Mouse (Mus musculus): ENCODE results near the gene Zfp663. TPM values are rescaled to one million over a fixed set of nuclear protein-coding genes. Genes with fewer than 3 reads are reported as not detected.

Zfp663 gene
- total RNA-seq, 1 experiment from 2014 or later: not detected

DNA sequence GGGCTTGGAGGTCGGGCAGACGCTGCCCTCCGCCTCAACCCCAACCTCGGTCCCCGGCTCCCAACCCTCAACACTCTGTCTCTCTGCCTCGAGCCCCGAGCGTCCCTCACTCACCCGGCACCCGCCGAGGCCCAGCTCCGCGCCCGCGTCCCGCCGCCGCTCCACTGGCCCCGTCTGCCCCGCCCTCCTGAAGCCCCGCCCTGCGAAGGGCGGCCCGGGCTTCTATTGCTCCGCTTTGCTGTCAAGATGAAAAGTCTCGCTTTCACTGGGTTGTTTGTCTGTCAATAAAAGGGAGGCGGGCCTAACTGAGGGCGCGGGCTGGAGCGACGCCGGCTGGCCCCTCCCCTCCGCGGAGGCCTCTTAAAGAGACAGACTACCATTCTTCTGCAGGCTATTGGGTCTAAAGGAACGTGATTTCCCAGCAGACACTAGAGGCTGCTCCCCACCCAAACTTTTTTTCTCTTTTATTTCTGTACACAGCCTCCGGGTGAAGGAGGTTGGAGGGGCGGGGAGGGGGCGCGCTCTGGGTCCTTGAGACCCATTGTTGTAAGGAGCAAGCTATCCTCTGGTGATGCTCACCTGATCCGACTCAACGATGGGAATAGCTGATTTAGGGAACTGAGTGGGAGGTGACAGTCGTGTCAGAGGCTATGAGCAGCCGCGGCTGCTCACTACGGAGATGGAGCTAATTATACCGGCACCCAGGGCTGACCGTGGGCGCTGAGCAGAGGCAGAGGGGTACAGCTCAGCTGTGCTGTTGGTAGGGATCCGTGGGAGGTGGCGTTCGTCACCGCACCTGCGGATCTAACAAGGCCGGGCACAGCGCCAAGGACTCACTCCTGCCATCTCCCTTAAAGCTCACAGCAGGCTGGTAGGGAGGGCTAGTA, 42.0 kb downstream of the Zfp663 start, which contains the start of gene Elmo2:
Gene Elmo2, minus strand, starts transcription at position 176 of the 887 bp plus-strand sequence.
- peak; percentile 91 to 94 for ATAC-seq (replicated peaks in 1 of 2; ENCODE audit: insufficient read depth in 1 of 2, low FRiP score in 2 of 2, low TSS enrichment in 1 of 2, low read depth in 1 of 2, poor library complexity in 2 of 2, severe bottlenecking in 2 of 2)

DNA sequence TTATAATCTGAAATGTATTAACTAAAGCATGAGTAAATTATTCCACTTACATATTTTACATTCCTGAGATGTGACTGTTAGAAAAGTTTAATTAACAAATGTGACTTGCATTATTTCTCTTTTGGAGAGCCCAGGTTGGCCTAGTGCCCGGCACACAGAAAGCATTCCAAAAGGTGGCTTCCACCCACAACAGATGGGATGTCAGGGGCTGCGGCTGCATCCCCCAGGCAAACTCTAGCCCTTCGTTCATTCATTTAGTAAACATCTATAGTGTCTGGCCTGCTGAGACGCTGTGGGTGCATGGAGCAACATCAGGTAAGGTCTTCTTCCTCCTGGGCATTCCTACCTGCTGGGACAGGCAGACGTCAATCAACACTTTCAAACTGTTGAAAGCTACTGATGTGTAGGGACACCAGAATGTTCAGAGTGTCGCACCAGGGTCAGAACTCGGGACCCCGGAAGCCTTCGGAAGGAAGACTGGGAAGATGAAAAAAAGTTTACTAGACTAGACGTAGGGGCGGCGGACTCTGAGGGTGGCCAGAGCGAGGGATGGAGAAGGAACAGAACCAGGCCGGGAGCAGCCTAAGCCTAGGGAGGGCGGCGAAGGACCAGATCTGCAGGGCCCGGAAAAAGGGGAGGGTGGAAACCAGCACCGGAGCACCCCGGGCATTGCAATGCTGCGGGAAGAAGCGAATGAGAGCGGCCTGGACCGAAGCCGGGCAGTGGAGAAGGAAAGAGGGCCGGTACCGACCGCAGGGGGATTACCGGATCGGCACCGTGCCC, 42.8 kb downstream of the Zfp663 start:
- no peak for ATAC-seq (replicated peaks in 1 of 2; ENCODE audit: insufficient read depth in 1 of 2, low FRiP score in 2 of 2, low TSS enrichment in 1 of 2, low read depth in 1 of 2, poor library complexity in 2 of 2, severe bottlenecking in 2 of 2)

DNA sequence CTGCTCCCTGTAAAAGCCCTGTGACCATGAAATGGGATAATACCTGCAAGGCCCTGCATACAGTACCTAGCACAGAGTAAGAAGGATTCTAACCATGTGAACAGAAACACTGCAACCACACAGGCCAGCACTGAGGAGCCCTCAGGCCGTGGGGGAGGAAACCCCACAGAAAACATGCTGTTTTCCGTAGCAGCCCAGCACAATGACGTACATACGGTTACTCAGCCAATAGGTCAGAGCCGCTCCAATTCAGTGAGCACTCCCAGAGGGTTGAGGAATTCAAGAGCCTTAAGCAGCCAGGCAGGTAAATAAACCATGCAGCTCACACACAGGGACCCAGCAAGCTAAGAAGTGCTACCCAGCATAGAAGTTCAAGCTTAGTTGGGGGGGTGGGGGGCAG, 44.6 kb downstream of the Zfp663 start:
- ATAC-seq (replicated peaks in 1 of 2; ENCODE audit: insufficient read depth in 1 of 2, low FRiP score in 2 of 2, low TSS enrichment in 1 of 2, low read depth in 1 of 2, poor library complexity in 2 of 2, severe bottlenecking in 2 of 2): no peak

DNA sequence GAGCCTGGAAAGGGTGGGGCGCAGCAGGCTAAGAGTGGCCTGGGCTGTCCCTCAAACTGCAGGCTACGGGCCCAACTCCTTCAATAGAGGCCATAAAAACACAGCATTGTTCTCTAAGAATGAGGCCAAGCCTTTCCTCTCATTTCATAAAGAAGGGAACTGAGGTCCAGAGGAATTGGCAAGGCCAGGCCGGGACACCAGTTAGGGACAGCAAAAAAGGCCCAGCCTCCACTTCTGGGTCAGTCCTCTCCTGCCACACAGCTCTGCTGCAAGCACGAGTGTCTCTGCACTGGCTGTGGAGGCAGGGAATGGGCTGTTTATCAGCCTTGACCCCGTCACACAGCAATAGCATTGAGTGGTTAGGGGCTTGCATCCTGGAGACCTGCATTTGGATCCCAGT, 45.0 kb downstream of the Zfp663 start:
- ATAC-seq (replicated peaks in 1 of 2; ENCODE audit: insufficient read depth in 1 of 2, low FRiP score in 2 of 2, low TSS enrichment in 1 of 2, low read depth in 1 of 2, poor library complexity in 2 of 2, severe bottlenecking in 2 of 2): no peak

- no peak for ATAC-seq (replicated peaks in 1 of 2; ENCODE audit: insufficient read depth in 1 of 2, low FRiP score in 2 of 2, low TSS enrichment in 1 of 2, low read depth in 1 of 2, poor library complexity in 2 of 2, severe bottlenecking in 2 of 2)
These were observed 46.4 kb downstream of the Zfp663 start for GRCm38 (mm10) chr2:165321981-165322735.

GRCm38 (mm10) chr2:165321381-165321888, 47.1 kb downstream of the Zfp663 start:
- peak; percentile 9 to 39; a peak in 1 of 4 replicates for ATAC-seq (replicated peaks in 1 of 2; ENCODE audit: insufficient read depth in 1 of 2, low FRiP score in 2 of 2, low TSS enrichment in 1 of 2, low read depth in 1 of 2, poor library complexity in 2 of 2, severe bottlenecking in 2 of 2)

DNA sequence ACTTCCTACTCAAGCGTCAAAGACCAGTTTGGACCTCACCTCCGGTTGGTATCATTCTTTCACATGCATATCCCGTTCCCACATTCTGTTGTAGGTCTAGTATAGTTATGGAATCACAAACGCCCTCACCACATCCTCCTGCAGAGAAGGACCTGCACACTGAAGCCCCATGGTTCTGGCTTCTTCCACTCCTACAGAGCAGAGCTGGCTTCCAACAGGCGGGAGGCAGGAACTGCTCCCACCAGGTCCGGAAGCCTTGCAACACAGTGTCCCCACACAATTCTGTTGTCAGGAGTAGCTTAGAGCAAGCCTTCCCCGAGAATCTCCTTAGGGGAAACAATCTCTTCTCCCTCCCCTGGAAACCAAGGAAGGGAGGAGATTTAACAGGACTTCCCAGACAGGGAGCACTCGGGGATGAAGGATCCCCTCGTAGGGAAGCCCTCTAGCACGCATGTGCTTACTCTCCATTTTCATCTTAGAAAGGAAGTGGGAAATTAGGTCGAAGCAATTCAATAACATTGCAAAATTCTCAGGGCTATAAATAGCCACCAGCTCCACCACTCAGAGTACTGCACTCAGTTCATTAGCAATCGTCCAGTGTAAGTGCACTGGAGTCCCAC, 47.9 kb downstream of the Zfp663 start:
- peak; percentile 29 to 54; a peak in 3 of 4 replicates for ATAC-seq (replicated peaks in 1 of 2; ENCODE audit: insufficient read depth in 1 of 2, low FRiP score in 2 of 2, low TSS enrichment in 1 of 2, low read depth in 1 of 2, poor library complexity in 2 of 2, severe bottlenecking in 2 of 2)

- ATAC-seq (replicated peaks in 1 of 2; ENCODE audit: insufficient read depth in 1 of 2, low FRiP score in 2 of 2, low TSS enrichment in 1 of 2, low read depth in 1 of 2, poor library complexity in 2 of 2, severe bottlenecking in 2 of 2): no peak
These were observed 49.0 kb downstream of the Zfp663 start for GRCm38 (mm10) chr2:165319503-165319902.

- no peak for ATAC-seq (replicated peaks in 1 of 2; ENCODE audit: insufficient read depth in 1 of 2, low FRiP score in 2 of 2, low TSS enrichment in 1 of 2, low read depth in 1 of 2, poor library complexity in 2 of 2, severe bottlenecking in 2 of 2)
These were observed 49.6 kb downstream of the Zfp663 start for GRCm38 (mm10) chr2:165318941-165319340.

DNA sequence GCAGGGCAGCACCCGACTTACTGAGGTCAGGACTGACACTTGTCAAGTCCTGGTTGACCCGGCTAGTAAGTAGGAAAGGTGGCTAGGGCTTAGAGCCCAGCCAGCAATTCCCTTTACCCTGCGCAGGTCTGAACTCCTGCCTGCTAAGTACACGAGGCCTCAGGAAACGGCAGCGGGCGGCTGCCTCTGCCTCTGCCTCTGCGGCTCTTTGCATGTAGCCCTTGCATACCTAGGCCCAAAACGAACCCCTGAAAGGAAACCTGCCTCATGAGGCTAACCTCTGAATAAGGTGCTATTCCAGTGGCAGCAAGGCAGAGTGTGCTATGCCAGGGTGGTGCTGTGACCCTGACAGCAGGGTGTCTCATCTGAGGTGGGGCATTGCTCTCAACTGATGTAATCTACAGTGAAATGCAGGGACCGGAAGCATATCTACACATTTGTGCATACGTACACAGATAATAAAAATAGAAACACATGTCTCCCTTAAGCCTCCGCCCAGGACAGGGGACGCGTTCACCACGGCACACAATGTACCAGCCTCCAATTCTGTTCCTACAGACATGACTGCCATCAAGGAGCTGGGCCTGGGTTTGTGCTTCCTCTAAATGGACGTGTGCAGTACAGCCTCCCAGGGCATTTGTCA, 50.8 kb downstream of the Zfp663 start:
- no peak for ATAC-seq (replicated peaks in 1 of 2; ENCODE audit: insufficient read depth in 1 of 2, low FRiP score in 2 of 2, low TSS enrichment in 1 of 2, low read depth in 1 of 2, poor library complexity in 2 of 2, severe bottlenecking in 2 of 2)

DNA sequence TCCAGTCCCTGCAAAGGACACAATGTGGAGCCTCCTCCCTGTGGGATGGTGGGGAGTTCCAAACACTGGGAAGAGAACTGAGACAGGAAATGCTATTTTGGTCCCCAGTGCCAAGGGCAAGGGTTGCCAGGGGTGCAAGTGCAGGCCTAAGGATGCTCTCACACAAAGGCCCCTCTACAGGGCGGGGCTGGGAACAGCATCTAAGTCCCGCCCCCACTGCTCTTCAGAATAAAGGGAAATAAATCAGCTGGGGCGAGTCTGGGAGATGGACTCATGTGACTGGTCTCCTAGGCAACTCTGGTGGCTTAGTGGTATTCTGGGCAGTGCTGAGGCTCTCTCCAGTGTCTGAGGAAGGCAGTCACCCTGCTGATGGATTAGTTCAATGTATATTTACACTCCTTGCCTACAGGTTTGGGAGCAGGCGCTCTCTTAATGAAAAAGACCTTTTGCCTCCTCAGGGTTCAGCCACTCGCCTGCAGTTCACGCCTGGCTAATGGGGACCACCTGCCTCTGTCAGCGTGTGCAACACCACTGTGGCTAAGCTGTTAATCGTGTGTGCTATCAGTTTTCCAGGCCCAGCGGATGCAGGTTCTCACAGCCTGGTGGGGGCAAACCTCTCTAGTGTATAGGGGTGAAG, 51.6 kb downstream of the Zfp663 start:
- peak; percentile 20 to 26; a peak in 1 of 4 replicates for ATAC-seq (replicated peaks in 1 of 2; ENCODE audit: insufficient read depth in 1 of 2, low FRiP score in 2 of 2, low TSS enrichment in 1 of 2, low read depth in 1 of 2, poor library complexity in 2 of 2, severe bottlenecking in 2 of 2)

DNA sequence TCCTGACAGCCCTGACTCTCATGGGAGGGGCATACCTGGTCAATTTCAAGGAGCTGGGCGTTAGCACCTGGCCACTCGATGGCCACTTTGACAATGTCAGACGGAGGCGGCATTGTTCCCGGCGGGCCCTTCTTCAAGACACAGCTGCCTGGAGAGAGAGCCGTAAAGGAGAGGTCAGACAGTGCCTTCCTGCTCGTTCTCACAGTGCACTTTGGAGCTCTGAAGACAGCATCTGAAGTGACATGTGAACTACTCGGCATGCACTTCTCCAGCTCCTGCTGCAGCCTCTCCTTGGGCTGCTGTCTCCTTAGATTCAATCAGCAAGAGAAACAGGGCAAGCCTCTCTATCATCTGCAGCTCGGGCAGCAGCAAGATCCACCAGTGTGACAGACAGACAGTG, 52.3 kb downstream of the Zfp663 start:
- no peak for ATAC-seq (replicated peaks in 1 of 2; ENCODE audit: insufficient read depth in 1 of 2, low FRiP score in 2 of 2, low TSS enrichment in 1 of 2, low read depth in 1 of 2, poor library complexity in 2 of 2, severe bottlenecking in 2 of 2)

DNA sequence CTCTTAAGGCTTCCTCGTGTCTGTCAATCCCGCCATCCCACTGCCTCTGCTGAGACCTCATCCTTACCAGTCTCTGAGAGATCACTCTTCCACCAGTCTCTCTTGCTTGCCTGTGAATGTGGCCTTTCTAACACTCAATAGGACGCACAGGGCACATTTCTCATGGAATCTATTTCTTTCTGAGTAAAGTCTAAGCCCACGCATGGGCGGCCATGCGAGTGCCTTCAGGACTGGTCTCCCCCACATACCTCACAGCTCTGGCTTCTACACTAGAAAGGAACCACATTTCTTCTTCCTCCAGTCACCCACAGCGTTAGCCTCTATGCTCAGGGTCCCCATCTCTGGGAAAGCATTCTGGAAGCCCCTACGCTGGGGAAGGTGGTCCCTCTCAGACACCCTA, 54.3 kb downstream of the Zfp663 start:
- no peak for ATAC-seq (replicated peaks in 1 of 2; ENCODE audit: insufficient read depth in 1 of 2, low FRiP score in 2 of 2, low TSS enrichment in 1 of 2, low read depth in 1 of 2, poor library complexity in 2 of 2, severe bottlenecking in 2 of 2)

- no peak for ATAC-seq (replicated peaks in 1 of 2; ENCODE audit: insufficient read depth in 1 of 2, low FRiP score in 2 of 2, low TSS enrichment in 1 of 2, low read depth in 1 of 2, poor library complexity in 2 of 2, severe bottlenecking in 2 of 2)
These were observed 56.1 kb downstream of the Zfp663 start for GRCm38 (mm10) chr2:165312381-165312780.

GRCm38 (mm10) chr2:165311577-165311976, 57.0 kb downstream of the Zfp663 start:
- no peak for ATAC-seq (replicated peaks in 1 of 2; ENCODE audit: insufficient read depth in 1 of 2, low FRiP score in 2 of 2, low TSS enrichment in 1 of 2, low read depth in 1 of 2, poor library complexity in 2 of 2, severe bottlenecking in 2 of 2)

- ATAC-seq (replicated peaks in 1 of 2; ENCODE audit: insufficient read depth in 1 of 2, low FRiP score in 2 of 2, low TSS enrichment in 1 of 2, low read depth in 1 of 2, poor library complexity in 2 of 2, severe bottlenecking in 2 of 2): no peak
These were observed 57.6 kb downstream of the Zfp663 start for GRCm38 (mm10) chr2:165310818-165311425.

All from hematopoietic stem cell, adult 5-6 weeks (primary cell).